Mouse (Mus musculus) ovary, postnatal 10 days (tissue): ENCODE measurements around the gene I0C0044D17Rik.
"Not testable (repeated sequence)": the region's sequence is repeated elsewhere in the genome, so short reads cannot be mapped to it uniquely, and the experiment has no call there.

Source experiments
- DNase-seq: peaks from one replicate; pipeline ENCODE4 v3.0.0; 2022; ENCODE audit warnings: low spot score

Gene I0C0044D17Rik

DNA sequence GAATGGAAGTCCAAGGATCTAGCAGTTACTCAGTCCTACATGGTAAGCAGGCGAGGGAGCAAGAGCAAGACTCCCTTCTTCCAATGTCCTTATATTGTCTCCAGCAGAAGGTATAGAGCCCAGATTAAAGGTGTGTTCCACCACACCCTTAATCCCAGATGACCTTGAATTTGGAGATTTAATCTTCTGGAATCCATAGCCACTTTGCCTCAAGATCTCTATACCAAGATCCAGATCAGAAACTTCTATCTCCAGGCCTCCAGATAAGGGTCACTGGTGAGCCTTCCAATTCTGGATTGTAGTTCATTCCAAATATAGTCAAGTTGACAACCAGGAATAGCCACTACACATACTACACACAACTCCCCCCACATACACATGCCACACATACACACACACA, at the start of gene I0C0044D17Rik:
Gene I0C0044D17Rik (minus strand): TSS at position 101 of the 400 bp plus-strand sequence.
- not testable (repeated sequence) for DNase-seq

GRCm38 (mm10) chr4:98865386-98866237, 42.0 kb upstream of the I0C0044D17Rik start:
- DNase-seq, result no peak

- DNase-seq, result no peak
Measured at GRCm38 (mm10) chr4:98864546-98864945, 40.9 kb upstream of the I0C0044D17Rik start.

DNA sequence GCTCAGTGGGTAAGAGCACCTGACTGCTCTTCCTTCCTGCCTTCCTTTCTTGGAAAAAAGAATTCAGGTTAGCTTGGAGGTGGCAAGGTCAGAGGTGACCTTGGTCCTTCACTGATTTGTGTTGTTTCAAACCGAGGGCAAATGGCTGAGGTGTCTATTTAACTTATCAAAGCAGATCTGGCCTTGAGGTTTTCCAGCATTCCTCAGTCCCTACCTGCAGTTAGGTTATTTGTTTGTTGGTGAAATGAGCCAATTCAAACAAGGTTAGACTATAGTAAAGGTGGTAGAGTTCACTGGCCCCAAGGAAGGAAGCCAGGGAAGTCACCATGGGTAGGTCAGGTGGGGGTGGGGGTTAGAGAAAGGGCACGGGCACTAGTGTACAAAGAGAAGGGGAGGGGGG, 40.5 kb upstream of the I0C0044D17Rik start:
- DNase-seq, result no peak

DNA sequence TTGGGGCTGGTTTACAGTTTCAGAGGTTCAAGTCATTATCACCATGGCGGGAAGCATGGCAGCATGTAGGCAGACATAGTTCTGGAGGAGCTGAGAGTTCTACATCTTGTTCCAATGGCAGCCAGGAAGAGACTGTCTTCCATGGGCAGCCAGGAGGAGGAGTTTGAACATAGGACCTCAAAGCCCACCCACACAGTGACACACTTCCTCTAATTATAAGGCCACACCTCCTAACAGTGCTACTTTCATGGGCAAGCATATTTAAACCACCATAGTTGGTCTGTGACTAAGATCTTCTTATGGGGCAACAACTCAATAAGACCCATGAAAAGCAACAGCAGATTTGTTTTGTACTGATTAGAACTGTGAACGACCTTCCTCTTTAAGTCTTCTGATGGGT, 39.8 kb upstream of the I0C0044D17Rik start:
- no peak for DNase-seq

DNA sequence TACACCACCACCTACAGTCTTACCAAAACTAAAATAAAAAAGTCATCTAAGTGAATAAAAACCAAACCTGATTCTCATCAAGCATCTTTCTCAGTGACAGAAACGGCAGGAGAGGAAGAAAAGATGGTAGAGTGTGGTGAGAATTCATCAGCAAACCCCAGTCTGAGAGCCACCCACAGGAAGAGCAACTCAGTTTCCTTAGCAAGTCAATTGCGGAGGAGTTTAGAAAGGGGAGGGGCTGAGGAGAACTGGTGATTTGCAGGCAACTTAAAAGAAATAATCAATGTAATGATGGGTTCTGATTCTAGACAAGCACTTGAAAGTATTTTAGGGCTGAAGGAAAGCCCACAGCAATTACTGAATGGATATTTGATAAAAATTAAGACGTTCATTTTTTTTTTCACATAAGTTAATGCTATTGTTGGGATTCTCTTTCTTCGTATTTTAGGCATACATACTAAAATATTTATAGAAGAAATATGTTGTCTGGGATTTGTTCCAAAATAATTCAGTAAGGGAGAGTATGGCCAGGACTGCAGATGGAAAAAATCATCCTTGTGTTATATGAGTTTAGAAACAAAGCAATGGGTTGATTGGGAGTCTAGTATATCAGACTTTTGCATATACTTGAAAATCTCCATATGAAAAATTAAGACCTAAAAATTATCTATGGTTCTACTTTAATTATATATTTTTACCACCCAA, 34.7 kb upstream of the I0C0044D17Rik start:
- no peak for DNase-seq

DNA sequence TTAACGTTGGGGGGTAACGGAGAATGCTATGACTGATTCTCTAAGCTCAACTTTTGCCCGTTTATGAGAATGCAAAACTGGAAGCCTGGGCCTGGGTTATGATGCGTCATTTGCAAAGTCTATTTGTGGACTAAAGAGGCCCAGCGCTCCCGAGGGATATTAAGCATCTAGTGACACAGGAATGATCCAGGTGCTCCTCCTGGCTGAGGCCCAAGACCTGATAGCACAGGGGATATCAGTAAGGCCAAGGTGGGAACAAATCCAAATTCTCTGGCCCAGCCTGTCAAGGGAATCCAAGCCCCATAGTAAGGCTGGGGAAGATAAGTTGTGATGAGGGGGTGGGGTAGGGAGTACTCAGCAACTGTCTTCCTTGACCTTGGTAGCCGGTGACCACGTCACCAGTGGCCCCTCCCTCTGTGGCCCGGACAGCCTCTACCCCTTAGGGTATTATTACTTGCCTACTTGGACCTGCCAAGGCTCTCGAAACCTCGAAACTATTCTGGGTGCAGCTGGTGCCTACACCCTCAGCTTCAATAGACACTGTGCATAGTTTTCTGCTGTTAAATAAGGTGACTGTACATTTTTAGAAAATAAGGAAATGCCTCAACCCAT, 33.5 kb upstream of the I0C0044D17Rik start:
- no peak for DNase-seq

DNA sequence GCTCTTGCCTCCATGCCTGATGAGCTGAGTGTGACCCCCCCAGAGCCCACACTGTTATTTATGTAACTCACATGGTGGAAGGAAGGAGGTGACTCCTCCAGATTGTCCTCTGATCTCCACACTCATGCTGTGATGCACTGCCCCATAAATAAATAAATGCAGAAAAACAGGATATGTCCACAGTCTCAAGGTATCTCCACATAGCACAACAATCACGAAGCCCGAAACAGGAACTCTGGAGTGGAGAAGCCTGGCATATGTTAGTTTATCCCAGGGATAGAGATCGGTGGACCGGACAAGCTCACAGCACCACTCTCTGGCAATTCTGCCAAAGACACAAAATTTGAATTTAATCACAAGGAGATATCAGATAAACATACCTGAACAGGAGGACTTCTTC, 30.3 kb upstream of the I0C0044D17Rik start:
- DNase-seq, result no peak

DNA sequence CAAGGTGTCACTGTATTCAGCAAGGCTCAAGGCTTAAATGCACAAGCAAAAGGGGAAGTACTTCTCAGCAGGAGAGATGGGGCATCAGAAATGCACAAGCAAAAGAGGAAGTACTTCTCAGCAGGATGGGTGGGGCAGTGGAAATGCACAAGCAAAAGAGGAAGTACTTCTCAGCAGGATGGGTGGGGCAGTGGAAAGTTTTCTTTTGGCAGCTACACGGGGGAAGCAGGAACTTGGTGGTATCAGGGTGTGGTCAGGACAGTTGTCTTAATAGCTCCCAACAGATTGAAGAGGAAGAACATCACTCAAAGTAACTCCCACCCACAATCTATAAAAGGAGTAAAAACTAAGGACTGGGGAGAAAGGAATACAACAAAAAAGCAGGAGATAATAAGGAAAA, 26.8 kb upstream of the I0C0044D17Rik start:
- DNase-seq, result not testable (repeated sequence)

- DNase-seq, result no peak
Measured at GRCm38 (mm10) chr4:98847120-98847885, 23.7 kb upstream of the I0C0044D17Rik start.

GRCm38 (mm10) chr4:98846396-98846795, 22.8 kb upstream of the I0C0044D17Rik start:
- DNase-seq, result no peak

DNA sequence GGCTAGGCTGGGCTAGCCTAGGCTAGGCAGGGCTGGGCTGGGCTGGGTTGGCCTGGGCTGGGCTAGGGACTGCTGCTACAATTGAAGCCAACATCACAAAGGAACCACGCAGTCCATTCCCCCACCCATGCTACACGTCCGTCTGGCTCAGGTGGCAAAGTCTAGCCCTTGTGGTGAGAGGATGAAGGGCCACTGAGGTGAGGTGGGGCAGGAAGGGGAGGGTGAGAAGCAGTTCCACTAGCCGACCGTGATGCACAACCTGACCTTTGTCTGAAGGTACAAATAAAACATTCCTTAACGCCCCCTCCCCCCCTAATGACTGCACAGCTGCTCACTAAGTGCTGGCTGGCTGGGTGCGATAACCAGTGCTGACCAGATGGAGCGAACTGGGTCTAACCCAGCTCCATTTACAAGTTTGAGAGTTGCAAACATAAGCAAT, 22.1 kb upstream of the I0C0044D17Rik start:
- DNase-seq, result no peak

DNA sequence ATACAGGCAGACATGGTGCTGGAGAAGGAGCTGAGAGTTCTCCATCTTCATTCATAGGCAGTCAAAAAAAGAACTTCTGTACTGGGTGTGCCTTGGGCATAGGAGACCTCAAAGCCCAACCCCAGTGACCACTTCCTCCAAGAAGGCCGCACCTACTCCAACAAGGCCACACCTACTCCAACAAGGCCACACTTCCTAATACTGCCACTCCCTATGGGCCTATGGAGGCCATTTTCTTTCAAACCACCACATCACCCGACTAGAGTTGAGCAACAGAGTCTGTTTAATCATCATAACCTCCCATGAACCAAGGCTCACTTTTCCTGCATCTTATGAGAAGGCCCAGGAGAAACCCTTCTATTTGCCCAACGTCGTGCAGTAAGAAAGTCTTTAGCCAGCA, 21.6 kb upstream of the I0C0044D17Rik start:
- no peak for DNase-seq

- DNase-seq, result no peak
Measured at GRCm38 (mm10) chr4:98843906-98844597, 20.4 kb upstream of the I0C0044D17Rik start.

DNA sequence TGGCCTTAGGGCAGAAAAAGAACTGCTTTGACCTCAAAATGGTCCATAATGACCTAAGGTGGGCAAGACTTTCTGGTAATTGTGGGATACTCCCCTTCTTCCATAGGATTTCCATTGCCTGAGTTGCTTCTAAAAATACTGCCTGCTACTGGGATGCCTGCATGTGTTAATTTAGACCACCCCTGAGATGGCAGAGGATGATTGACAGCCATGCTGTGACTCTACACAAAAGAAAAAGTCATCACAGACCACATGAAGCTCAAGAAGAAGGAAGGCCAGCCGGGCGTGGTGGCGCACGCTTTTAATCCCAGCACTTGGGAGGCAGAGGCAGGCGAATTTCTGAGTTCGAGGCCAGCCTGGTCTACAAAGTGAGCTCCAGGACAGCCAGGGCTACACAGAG, 17.6 kb upstream of the I0C0044D17Rik start:
- not testable (repeated sequence) for DNase-seq

DNA sequence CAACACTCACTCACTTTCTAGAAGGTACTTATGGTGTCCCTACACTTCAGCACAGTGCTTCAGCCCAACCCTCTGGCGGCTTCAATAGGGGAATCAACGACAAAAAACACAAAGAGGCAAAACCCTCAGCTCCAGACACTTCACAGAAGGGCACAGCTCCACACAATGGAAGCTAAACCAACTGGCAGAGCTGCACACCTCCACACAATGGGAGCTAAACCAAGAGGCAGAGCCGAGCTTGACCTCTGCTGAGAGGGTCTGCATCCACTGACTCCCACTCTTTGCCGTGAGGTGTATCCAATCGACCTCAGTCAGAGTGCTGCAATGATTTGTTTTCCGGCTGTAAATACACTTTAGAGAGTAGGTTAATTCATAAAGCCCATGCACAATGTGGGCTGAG, 16.9 kb upstream of the I0C0044D17Rik start:
- DNase-seq, result no peak

- no peak for DNase-seq
Measured at GRCm38 (mm10) chr4:98838913-98839312, 15.3 kb upstream of the I0C0044D17Rik start.

- DNase-seq, result no peak
Measured at GRCm38 (mm10) chr4:98837715-98838505, 14.3 kb upstream of the I0C0044D17Rik start.

- no peak for DNase-seq
Measured at GRCm38 (mm10) chr4:98836519-98836918, 12.9 kb upstream of the I0C0044D17Rik start.

GRCm38 (mm10) chr4:98834782-98835181, 11.1 kb upstream of the I0C0044D17Rik start:
- no peak for DNase-seq

GRCm38 (mm10) chr4:98831726-98832125, 8.1 kb upstream of the I0C0044D17Rik start:
- DNase-seq, result no peak
